Mouse (Mus musculus): ENCODE data around the gene Tet2. TPM values are rescaled to one million over a fixed set of nuclear protein-coding genes. Genes with fewer than 3 reads are reported as not detected.

The Tet2 gene
- polyA plus RNA-seq, 1 experiment from 2014 or later, result 12.7 TPM

DNA sequence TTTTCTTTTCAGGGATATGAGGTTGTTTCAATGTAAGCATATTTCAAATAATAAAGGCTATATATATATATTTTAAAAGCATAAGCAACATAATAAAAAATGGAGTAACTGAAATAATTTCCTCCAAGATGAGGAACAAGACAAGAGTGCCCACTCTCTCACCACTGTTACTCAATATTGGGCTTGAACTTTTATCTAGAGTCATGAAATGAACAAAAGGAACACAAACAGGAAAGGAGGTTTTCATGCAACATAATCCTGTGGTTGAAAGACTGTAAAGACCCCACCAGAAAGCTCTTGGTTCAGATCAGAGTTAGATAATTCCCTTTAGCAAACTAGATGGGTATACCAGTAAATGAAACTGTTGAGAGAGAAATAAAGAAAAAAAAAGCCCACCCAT, 121.9 kb downstream of the Tet2 start:
- Histone ChIP-seq H3K27ac (ENCODE audit: low read depth, low read length) (no peak overlapping the region), H3K9ac (ENCODE audit: low read depth, low read length) (no peak overlapping the region), H3K9me3 (ENCODE audit: control insufficient read depth, low read length) (no peaks in the 10 kb centered on the region), H3K4me2 (ENCODE audit: low read length) (no peak overlapping the region), H3K27me3 (replicated peaks; ENCODE audit: control insufficient read depth, insufficient read depth, low read length) (no peaks in the 10 kb centered on the region), H3K4me3 (ENCODE audit: low read length) (no peak overlapping the region), H3K4me1 (ENCODE audit: control insufficient read depth, insufficient read depth, low read depth, low read length) (no peaks in the 10 kb centered on the region), H3K36me3 (ENCODE audit: control insufficient read depth, insufficient read depth, low read length) (no peaks in the 10 kb centered on the region)
- no peak for ATAC-seq

DNA sequence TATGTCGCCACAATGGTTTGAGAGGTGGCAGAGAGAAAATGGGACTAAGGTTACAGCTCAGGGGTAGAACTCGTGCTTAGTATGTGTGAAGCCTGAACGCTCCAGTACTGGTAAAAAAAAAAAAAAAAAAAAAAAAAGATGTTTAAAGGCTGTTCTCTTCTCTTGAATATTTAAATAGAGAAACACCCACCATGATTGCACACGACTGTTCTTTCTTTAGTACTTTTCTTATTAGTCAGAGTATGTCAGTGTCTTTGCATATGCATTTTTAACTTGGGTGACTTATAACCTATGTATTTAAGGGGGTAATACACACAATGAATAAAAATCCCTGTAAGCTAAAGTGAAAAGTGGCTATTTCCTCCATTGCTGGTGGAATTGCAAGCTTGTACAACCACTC, 130.2 kb downstream of the Tet2 start:
- no peaks in the 10 kb centered on the region for H3K9me3 ChIP-seq (ENCODE audit: control insufficient read depth, low read length)
- H3K9ac ChIP-seq (ENCODE audit: low read depth, low read length), result no peak overlapping the region
- no peak overlapping the region for H3K27ac ChIP-seq (ENCODE audit: low read depth, low read length)
- 93% methylated on average over 4 of the region's 4 CpGs for WGBS
- ATAC-seq, result no peak
- no peaks in the 10 kb centered on the region for H3K27me3 ChIP-seq (replicated peaks; ENCODE audit: control insufficient read depth, insufficient read depth, low read length)
- H3K36me3 ChIP-seq (ENCODE audit: control insufficient read depth, insufficient read depth, low read length), result no peaks in the 10 kb centered on the region
- no peak overlapping the region for H3K4me3 ChIP-seq (ENCODE audit: low read length)
- no peaks in the 10 kb centered on the region for H3K4me1 ChIP-seq (ENCODE audit: control insufficient read depth, insufficient read depth, low read depth, low read length)
- H3K4me2 ChIP-seq (ENCODE audit: low read length), result no peak overlapping the region

Small RNA genes lying within 50 kb of the gene (microRNA-seq; reads per million reads assigned to microRNA genes)
- gene Gm25042, result not detected

Other genes starting within 250 kb of the Tet2 start
- gene Ppa2, start 235.0 kb downstream of the Tet2 start, polyA plus RNA-seq (2015; fragmentation: Nextera tagmentation; extraction: Ambion mirVana), result 80.2 and 89.2 TPM in 2 replicates